Mouse (Mus musculus) erythroblast, embryonic 14.5 days (primary cell): ENCODE data around the gene Fat3. TPM values are rescaled to one million over a fixed set of nuclear protein-coding genes. Genes with fewer than 3 reads are reported as not detected.

Experiments
- H3K27me3 ChIP-seq: 2 replicates; pipeline ENCODE4 v1.6.1; 2012; ENCODE audit warnings: inconsistent platforms; ENCODE audit not compliant: control insufficient read depth
- H3K36me3 ChIP-seq: 2 replicates; pipeline ENCODE4 v1.6.1; 2012; ENCODE audit warnings: mild to moderate bottlenecking, inconsistent platforms; ENCODE audit not compliant: control insufficient read depth
- H3K4me1 ChIP-seq: 2 replicates; pipeline ENCODE4 v1.6.1; 2012; ENCODE audit warnings: inconsistent platforms; ENCODE audit not compliant: control insufficient read depth
- H3K4me3 ChIP-seq: replicated peaks from 2 replicates; pipeline ENCODE3; 2012; ENCODE audit warnings: moderate library complexity, mild to moderate bottlenecking, inconsistent platforms
- H3K9me3 ChIP-seq: 2 replicates; pipeline ENCODE4 v1.6.1; 2012; ENCODE audit warnings: low read length, inconsistent platforms, mixed read lengths; ENCODE audit not compliant: control insufficient read depth
- GATA1 ChIP-seq: IDR thresholded peaks from 2 replicates; pipeline ENCODE4 v1.6.1; 2012; ENCODE audit warnings: low read length, inconsistent platforms, mixed read lengths
- TAL1 ChIP-seq: IDR thresholded peaks from 3 replicates; pipeline ENCODE4 v1.6.1; 2012; ENCODE audit warnings: low read length, inconsistent platforms, mixed read lengths
- polyA plus RNA-seq: library from polyadenylated mRNA; stranded (reverse); fragments of >175 nt; gene quantifications from 2 replicates; pipeline ENCODE4 v1.2.3, GENCODE M21; 2012

The Fat3 gene
- polyA plus RNA-seq, 1 experiment: 0.03 TPM

GRCm38 (mm10) chr9:15940933-15941673 lies 560.0 kb downstream of the Fat3 start:
- peaks cover 24% of the 10 kb centered on the region for H3K4me1 ChIP-seq
- H3K27me3 ChIP-seq: no peaks in the 10 kb centered on the region
- no peaks in the 10 kb centered on the region for H3K36me3 ChIP-seq
- TF ChIP-seq TAL1 (no peak), GATA1 (no peak)
- H3K9me3 ChIP-seq: no peaks in the 10 kb centered on the region
- H3K4me3 ChIP-seq: no peak overlapping the region

GRCm38 (mm10) chr9:15939594-15939993 lies 561.5 kb downstream of the Fat3 start:
- Histone ChIP-seq H3K27me3 (no peaks in the 10 kb centered on the region), H3K9me3 (no peaks in the 10 kb centered on the region), H3K36me3 (no peaks in the 10 kb centered on the region), H3K4me3 (no peak overlapping the region), H3K4me1 (peaks cover 24% of the 10 kb centered on the region)
- no peak for TF ChIP-seq GATA1
- no peak for TF ChIP-seq TAL1

- Histone ChIP-seq H3K36me3 (no peaks in the 10 kb centered on the region), H3K27me3 (no peaks in the 10 kb centered on the region), H3K4me1 (peaks cover 15% of the 10 kb centered on the region), H3K9me3 (no peaks in the 10 kb centered on the region), H3K4me3 (no peak overlapping the region)
- no peak for TF ChIP-seq TAL1
Measured at GRCm38 (mm10) chr9:15937837-15938514, 563.1 kb downstream of the Fat3 start.

- Histone ChIP-seq H3K4me1 (no peaks in the 10 kb centered on the region), H3K4me3 (no peak overlapping the region), H3K9me3 (no peaks in the 10 kb centered on the region), H3K36me3 (no peaks in the 10 kb centered on the region), H3K27me3 (no peaks in the 10 kb centered on the region)
- TF ChIP-seq TAL1 (no peak), GATA1 (no peak)
Measured at GRCm38 (mm10) chr9:15930928-15931443, 570.1 kb downstream of the Fat3 start.

DNA sequence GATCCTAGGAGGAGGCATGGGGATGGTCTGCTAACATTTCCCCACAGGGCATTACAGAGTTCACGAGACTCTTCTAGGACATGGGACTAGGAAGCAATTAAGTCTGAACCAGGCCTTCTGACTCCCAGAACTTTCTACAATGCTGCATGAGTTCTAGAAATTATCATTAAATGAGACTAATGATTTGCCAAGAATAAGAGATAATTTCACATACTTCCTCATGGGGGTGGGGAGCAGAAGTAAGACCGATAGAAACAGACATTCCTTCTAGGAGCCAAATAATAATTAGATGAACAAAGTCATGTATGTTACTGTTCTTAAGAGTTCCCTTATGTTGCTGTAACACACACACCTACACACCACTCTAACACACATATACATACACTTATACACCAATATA lies 572.8 kb downstream of the Fat3 start:
- TF ChIP-seq TAL1 (no peak), GATA1 (no peak)
- Histone ChIP-seq H3K9me3 (no peaks in the 10 kb centered on the region), H3K4me1 (no peaks in the 10 kb centered on the region), H3K4me3 (no peak overlapping the region), H3K36me3 (no peaks in the 10 kb centered on the region), H3K27me3 (no peaks in the 10 kb centered on the region)

DNA sequence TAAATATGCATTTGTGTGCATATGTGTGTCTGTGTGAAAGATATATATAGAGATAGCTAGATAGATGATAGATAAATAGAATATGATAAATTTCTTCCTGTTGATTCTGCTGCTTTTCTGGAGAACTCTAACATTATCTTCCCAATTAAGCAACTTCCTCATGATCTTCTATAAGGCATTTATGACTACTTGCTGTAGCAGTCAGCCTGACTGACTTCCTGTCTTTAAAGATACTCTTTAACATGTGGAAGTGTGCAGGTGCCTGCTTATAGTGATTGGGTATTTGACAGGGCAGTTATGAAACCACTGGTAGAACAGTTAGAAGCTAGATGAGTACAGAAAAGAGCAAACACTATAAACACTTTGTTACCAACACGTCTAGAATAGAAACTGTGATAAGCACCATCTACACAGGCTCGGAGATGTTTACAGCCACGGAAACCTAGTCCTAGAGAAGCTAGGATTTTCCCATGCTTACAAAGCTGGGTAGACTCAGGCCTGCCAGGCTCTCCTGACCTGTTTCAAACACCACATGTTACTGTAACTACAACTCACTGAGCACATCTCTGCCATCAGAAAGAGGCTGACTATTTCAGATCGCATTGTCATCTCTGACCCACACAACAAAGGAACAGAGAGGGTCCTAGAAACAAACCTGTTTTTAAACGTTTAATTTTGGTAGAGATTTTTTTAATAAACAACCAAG lies 573.6 kb downstream of the Fat3 start:
- no peak for TF ChIP-seq GATA1
- TF ChIP-seq TAL1: no peak
- no peaks in the 10 kb centered on the region for H3K4me1 ChIP-seq
- H3K9me3 ChIP-seq: no peaks in the 10 kb centered on the region
- no peaks in the 10 kb centered on the region for H3K27me3 ChIP-seq
- no peak overlapping the region for H3K4me3 ChIP-seq
- H3K36me3 ChIP-seq: no peaks in the 10 kb centered on the region

- Histone ChIP-seq H3K27me3 (no peaks in the 10 kb centered on the region), H3K4me1 (no peaks in the 10 kb centered on the region), H3K36me3 (no peaks in the 10 kb centered on the region), H3K9me3 (no peaks in the 10 kb centered on the region), H3K4me3 (no peak overlapping the region)
- TF ChIP-seq GATA1 (no peak), TAL1 (no peak)
Measured at GRCm38 (mm10) chr9:15925237-15925636, 575.8 kb downstream of the Fat3 start.

- Histone ChIP-seq H3K36me3 (no peaks in the 10 kb centered on the region), H3K4me1 (no peaks in the 10 kb centered on the region), H3K9me3 (no peaks in the 10 kb centered on the region), H3K27me3 (no peaks in the 10 kb centered on the region), H3K4me3 (no peak overlapping the region)
- TF ChIP-seq TAL1: no peak
Measured at GRCm38 (mm10) chr9:15920271-15920670, 580.8 kb downstream of the Fat3 start.

- no peaks in the 10 kb centered on the region for H3K4me1 ChIP-seq
- TF ChIP-seq TAL1 (no peak), GATA1 (no peak)
- H3K36me3 ChIP-seq: no peaks in the 10 kb centered on the region
- no peaks in the 10 kb centered on the region for H3K27me3 ChIP-seq
- no peaks in the 10 kb centered on the region for H3K9me3 ChIP-seq
- no peak overlapping the region for H3K4me3 ChIP-seq
Measured at GRCm38 (mm10) chr9:15919373-15920005, 581.6 kb downstream of the Fat3 start.
